Mouse (Mus musculus): ENCODE measurements around the gene Krt16. TPM values are rescaled to one million over a fixed set of nuclear protein-coding genes. Genes with fewer than 3 reads are reported as not detected.

The Krt16 gene
- polyA plus RNA-seq (2017; shearing (Covaris generic)) = not detected

DNA sequence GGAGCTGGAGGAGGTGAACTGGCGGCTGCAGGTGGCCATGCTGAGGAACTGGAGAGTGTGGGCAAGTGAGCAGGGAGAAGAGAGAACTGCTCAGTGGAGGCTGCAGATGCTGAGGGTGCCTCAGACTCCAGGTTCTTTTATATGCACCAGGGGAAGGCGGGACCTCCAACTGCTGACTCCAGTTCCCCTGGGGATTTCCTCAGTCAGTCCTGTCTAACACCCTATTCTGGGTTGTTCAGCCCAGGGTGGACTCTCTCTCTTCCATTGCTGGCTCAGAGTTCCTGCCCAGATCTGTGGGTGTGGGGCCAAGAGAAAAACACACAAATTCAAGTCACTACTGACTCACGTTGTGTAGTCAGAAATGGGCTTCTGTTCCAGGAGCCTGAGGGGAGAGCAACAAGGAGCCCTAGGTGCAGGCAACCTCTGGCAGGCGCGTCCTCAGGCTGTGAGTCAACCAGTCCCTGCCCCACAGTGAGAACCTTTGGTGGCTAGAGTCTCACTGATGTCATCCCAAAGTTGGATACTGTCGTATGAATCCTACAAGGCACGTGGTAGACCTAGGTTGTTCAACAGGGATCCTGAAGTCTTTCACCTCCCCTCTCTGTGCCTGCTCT lies at the start of gene Krt16:
Gene Krt16, minus strand, starts transcription at position 51 of the 614 bp plus-strand sequence.

DNA sequence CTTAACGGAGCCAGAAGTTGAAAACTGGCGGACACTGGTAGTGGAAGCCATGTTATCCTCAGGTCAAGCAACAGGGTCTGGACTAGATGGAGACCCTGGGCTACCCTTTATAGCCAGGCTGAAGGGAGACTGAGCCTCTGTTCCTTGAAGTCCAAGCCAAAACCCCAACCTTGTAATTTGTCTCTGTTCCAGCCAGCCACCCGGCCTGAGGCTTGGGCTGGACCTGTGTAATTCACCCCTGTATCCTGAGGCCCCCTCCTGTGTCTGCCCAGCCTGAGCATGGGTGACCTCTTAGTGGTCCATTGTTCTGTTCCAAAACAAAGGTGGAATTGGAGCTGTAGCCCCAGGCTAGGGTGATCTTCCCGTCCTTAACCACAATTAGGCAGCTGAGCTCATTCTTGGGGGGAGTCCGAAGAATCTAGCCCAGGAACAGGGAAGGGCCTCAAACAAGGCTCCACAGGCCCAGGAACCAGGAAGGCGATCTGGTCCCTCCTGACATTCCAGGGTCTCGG lies 21.2 kb upstream of the Krt16 start, which contains the start of gene Krt42:
Gene Krt42, minus strand, starts transcription at position 51 of the 512 bp plus-strand sequence.

DNA sequence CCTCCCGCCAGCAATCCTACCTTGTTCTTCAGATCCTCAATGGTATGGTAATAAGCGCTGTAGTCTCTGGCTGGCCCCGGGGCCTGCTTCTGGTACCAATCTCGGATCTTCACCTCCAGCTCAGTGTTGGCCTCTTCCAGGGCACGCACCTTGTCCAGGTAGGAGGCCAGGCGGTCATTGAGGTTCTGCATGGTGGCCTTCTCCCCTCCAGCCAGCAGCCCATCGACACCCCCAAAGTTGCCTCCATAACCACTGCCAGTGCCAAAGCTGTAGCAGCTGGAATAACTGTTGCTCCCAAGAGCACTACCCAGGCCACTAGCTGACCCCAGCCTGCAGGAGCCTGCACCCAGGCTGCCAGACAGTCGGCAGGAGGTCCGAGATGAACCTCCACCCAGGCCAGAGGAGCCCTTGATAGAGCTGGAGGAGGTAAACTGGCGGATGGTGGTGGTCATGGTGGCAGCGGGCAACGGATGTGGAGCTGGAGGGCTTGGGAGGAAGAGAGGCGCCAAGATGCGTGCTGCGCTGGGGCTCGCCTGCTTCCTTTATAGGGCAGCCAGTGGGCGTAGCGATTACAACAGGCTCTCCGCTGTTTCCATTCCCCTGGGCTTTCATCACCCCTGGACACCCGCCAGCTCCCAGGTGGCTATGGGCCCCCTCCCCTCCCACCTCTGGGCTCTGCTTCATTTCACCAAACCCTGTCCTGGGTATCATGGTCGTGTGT lies 12.0 kb upstream of the Krt16 start, which contains the start of gene Krt17:
Gene Krt17, minus strand, starts transcription at position 516 of the 721 bp plus-strand sequence.

DNA sequence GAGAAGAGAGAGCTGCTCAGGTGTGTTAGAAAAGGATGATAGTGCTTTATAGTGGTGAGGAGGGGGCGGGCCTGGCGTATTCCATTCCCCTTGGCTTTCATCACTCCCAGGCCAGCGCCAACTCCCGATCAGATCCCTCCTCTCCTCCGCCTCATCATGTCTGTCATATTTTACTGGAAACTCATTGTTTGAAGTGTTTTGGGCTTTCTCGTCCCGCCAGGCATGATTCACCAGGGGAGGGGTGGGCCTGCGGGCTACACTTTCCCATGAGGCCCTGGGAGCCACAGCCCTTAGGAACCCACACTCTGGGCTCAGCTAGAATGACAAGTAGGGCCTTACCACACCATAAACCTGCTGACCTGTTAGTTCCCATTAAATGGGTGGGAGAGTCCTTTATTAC lies 41.2 kb downstream of the Krt16 start, which contains the start of gene Krt14:
Gene Krt14, minus strand, starts transcription at position 51 of the 400 bp plus-strand sequence.

Other genes starting within 250 kb of the Krt16 start
- gene Krt33a, start 232.7 kb downstream of the Krt16 start, polyA plus RNA-seq (2017; shearing (Covaris generic)) = not detected
- not detected for gene Krt33b, start 219.0 kb downstream of the Krt16 start, polyA plus RNA-seq (2017; shearing (Covaris generic))
- gene Krt34, start 207.3 kb downstream of the Krt16 start, polyA plus RNA-seq (2017; shearing (Covaris generic)) = not detected
- not detected for gene Krt31, start 198.4 kb downstream of the Krt16 start, polyA plus RNA-seq (2017; shearing (Covaris generic))
- not detected for gene Krt32, start 160.7 kb downstream of the Krt16 start, polyA plus RNA-seq (2017; shearing (Covaris generic))
- gene Krt35, start 152.7 kb downstream of the Krt16 start, polyA plus RNA-seq (2017; shearing (Covaris generic)) = not detected
- gene Krt36, start 143.3 kb downstream of the Krt16 start, polyA plus RNA-seq (2017; shearing (Covaris generic)) = not detected
- gene Krt13, start 127.3 kb downstream of the Krt16 start, polyA plus RNA-seq (2017; shearing (Covaris generic)) = not detected
- not detected for gene Krt15, start 113.0 kb downstream of the Krt16 start, polyA plus RNA-seq (2017; shearing (Covaris generic))
- not detected for gene Krt19, start 100.2 kb downstream of the Krt16 start, polyA plus RNA-seq (2017; shearing (Covaris generic))
- not detected for gene Krt9, start 55.7 kb downstream of the Krt16 start, polyA plus RNA-seq (2017; shearing (Covaris generic))
- gene Krt14, start 41.4 kb downstream of the Krt16 start, polyA plus RNA-seq (2017; shearing (Covaris generic)) = not detected
- gene Krt17, start 12.1 kb upstream of the Krt16 start, polyA plus RNA-seq (2017; shearing (Covaris generic)) = 3.8 TPM
- gene Krt42, start 21.0 kb upstream of the Krt16 start, polyA plus RNA-seq (2017; shearing (Covaris generic)) = not detected
- 3,233 TPM for gene Eif1, start 71.0 kb upstream of the Krt16 start, polyA plus RNA-seq (2017; shearing (Covaris generic))
- gene Gast, start 85.5 kb upstream of the Krt16 start, polyA plus RNA-seq (2017; shearing (Covaris generic)) = not detected
- gene Hap1, start 107.2 kb upstream of the Krt16 start, polyA plus RNA-seq (2017; shearing (Covaris generic)) = 2.6 TPM
- gene Jup, start 148.9 kb upstream of the Krt16 start, polyA plus RNA-seq (2017; shearing (Covaris generic)) = 2.5 TPM
- gene P3h4, start 165.9 kb upstream of the Krt16 start, polyA plus RNA-seq (2017; shearing (Covaris generic)) = not detected
- gene Fkbp10, start 166.8 kb upstream of the Krt16 start, polyA plus RNA-seq (2017; shearing (Covaris generic)) = not detected
- 166 TPM for gene Nt5c3b, start 192.9 kb upstream of the Krt16 start, polyA plus RNA-seq (2017; shearing (Covaris generic))
- 0.45 TPM for gene Klhl10, start 193.0 kb upstream of the Krt16 start, polyA plus RNA-seq (2017; shearing (Covaris generic))
- gene Klhl11, start 223.8 kb upstream of the Krt16 start, polyA plus RNA-seq (2017; shearing (Covaris generic)) = 2.9 TPM

Data from CD4-positive, CD25-positive, alpha-beta regulatory T cell, adult 9 weeks (primary cell).